Mouse (Mus musculus): ENCODE measurements around the gene Dync1i2.

DNA sequence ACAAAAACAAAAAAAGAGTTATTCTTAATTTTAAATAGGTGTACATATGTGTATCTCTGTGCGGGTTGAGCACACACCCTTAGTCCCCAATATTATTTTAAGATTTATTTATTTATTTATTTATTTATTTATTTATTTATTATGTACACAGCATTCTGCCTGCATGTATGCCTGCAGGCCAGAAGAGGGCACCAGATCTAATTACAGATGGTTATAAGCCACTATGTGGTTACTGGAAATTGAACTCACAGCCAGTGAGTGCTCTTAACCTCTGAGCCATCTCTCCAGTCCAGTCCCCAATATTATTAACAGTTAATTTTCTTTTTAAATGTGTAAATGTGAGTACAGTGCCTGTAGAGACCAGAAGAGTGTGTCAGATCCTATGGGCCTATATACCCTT is 33.7 kb upstream of the Dync1i2 start:
- no peak for TF ChIP-seq CTCF (conservative IDR thresholded peaks at IDR 0.05 in 1 of 2, IDR thresholded peaks at IDR 0.05 in 1 of 2; ENCODE audit: low read depth in 2 of 2, low read length in 2 of 2)
- no peak for TF ChIP-seq SMC3 (IDR thresholded peaks at IDR 0.05; ENCODE audit: low read depth, low read length)
- TF ChIP-seq RAD21 (IDR thresholded peaks at IDR 0.05; ENCODE audit: low read depth, low read length): no peak
- TF ChIP-seq USF1 (IDR thresholded peaks at IDR 0.05; ENCODE audit: low read depth, low read length): no peak
- no peak for TF ChIP-seq KAT2A (IDR thresholded peaks at IDR 0.05; ENCODE audit: insufficient replicate concordance, low read length)
- no peak for TF ChIP-seq BHLHE40 (IDR thresholded peaks at IDR 0.05; ENCODE audit: low read depth, low read length)
- no peak for TF ChIP-seq RCOR1 (conservative IDR thresholded peaks at IDR 0.05; ENCODE audit: low read depth, low read length)
- TF ChIP-seq POLR2A (IDR thresholded peaks at IDR 0.05; ENCODE audit: low read depth, low read length): no peak
- TF ChIP-seq ETS1 (conservative IDR thresholded peaks at IDR 0.05; ENCODE audit: low read depth, low read length): no peak
- TF ChIP-seq USF2 (conservative IDR thresholded peaks at IDR 0.05; ENCODE audit: low read depth, low read length): no peak
- no peak for TF ChIP-seq IRF4 (IDR thresholded peaks at IDR 0.05; ENCODE audit: low read depth, low read length)
